Mouse (Mus musculus) embryonic facial prominence, embryonic 13.5 days (tissue): ENCODE results near the gene Gm4767. TPM values are rescaled to one million over a fixed set of nuclear protein-coding genes. Genes with fewer than 3 reads are reported as not detected.
"Not testable (repeated sequence)": the region's sequence is repeated elsewhere in the genome, so short reads cannot be mapped to it uniquely, and the experiment has no call there.

Experiments
- ATAC-seq: fragments of 200-750 bp; cut with Nextera tagmentation; 2 replicates; pipeline ENCODE4 v1.8.0; 2017; ENCODE audit warnings: low read depth; ENCODE audit not compliant: insufficient number of reproducible peaks, insufficient read depth, low FRiP score, low TSS enrichment
- H3K27ac ChIP-seq: fragments of 300-500 bp; sonication (generic); 2 replicates; pipeline ENCODE4 v1.5.1; 2015; ENCODE audit warnings: moderate library complexity, mild to moderate bottlenecking, inconsistent platforms
- H3K27me3 ChIP-seq: fragments of 300-500 bp; sonication (generic); 2 replicates; pipeline ENCODE4 v1.6.1; 2015; ENCODE audit warnings: mild to moderate bottlenecking, inconsistent platforms
- H3K36me3 ChIP-seq: fragments of 300-500 bp; sonication (generic); 2 replicates; pipeline ENCODE4 v1.6.1; 2015; ENCODE audit warnings: mild to moderate bottlenecking, inconsistent platforms
- H3K4me1 ChIP-seq: fragments of 300-500 bp; sonication (generic); 2 replicates; pipeline ENCODE4 v1.6.1; 2015; ENCODE audit warnings: inconsistent platforms
- H3K4me2 ChIP-seq: fragments of 300-500 bp; sonication (generic); 2 replicates; pipeline ENCODE4 v1.6.1; 2015; ENCODE audit warnings: moderate library complexity, mild to moderate bottlenecking, inconsistent platforms
- H3K4me3 ChIP-seq: fragments of 300-500 bp; sonication (generic); 2 replicates; pipeline ENCODE4 v1.5.1; 2015; ENCODE audit warnings: mild to moderate bottlenecking, inconsistent platforms
- H3K9ac ChIP-seq: fragments of 300-500 bp; sonication (generic); 2 replicates; pipeline ENCODE4 v1.6.1; 2015; ENCODE audit warnings: mild to moderate bottlenecking, inconsistent platforms
- H3K9me3 ChIP-seq: fragments of 300-500 bp; sonication (generic); 2 replicates; pipeline ENCODE4 v1.6.1; 2016; ENCODE audit warnings: inconsistent platforms
- WGBS: fragments of 180-500 bp; shearing (Covaris S2); methylation state at CpG from one replicate; pipeline ENCODE4 v1.1.7; 2015; ENCODE audit warnings: mixed read lengths; 5-methylcytosine and 5-hydroxymethylcytosine counted together
- polyA plus RNA-seq: library from polyadenylated mRNA; unstranded; fragments of >200 nt; fragmentation: Nextera tagmentation; extraction: Ambion mirVana; gene quantifications from 2 replicates; pipeline ENCODE4 v1.2.1, GENCODE M21; 2015

Gene Gm4767
- 3.2 and 5.1 TPM in 2 replicates for polyA plus RNA-seq

GRCm38 (mm10) chr10:81811899-81812298 lies at the start of gene Gm4767:
Gm4767 (plus strand) TSS chr10:81812186.
- not testable (repeated sequence) for H3K9ac ChIP-seq, H3K9me3 ChIP-seq, H3K36me3 ChIP-seq, ATAC-seq, H3K4me1 ChIP-seq, H3K27me3 ChIP-seq, H3K27ac ChIP-seq
- 29% methylated on average over 18 of the region's 20 CpGs for WGBS
- H3K4me2 ChIP-seq, result peak within 1 kb of the TSS; percentile 28; the same call in 1 of the 2 replicates
- H3K4me3 ChIP-seq, result peak within 1 kb of the TSS; percentile 21

GRCm38 (mm10) chr10:81770506-81771403 lies 41.2 kb upstream of the Gm4767 start, which contains the start of gene Gm3055:
Gm3055 (minus strand) TSS chr10:81771161.
- H3K4me1 ChIP-seq, H3K9me3 ChIP-seq, H3K4me3 ChIP-seq, H3K9ac ChIP-seq, H3K36me3 ChIP-seq, H3K4me2 ChIP-seq, H3K27me3 ChIP-seq, H3K27ac ChIP-seq: not testable (repeated sequence)
- peak; percentile 90 for ATAC-seq
- WGBS, result no CpG with 5 or more reads among the region's 43 CpGs

GRCm38 (mm10) chr10:81771404-81771777 lies 40.6 kb upstream of the Gm4767 start:
- not testable (repeated sequence) for ATAC-seq, H3K27me3 ChIP-seq, H3K4me2 ChIP-seq, H3K36me3 ChIP-seq, H3K27ac ChIP-seq, H3K9me3 ChIP-seq, H3K4me3 ChIP-seq, H3K9ac ChIP-seq, H3K4me1 ChIP-seq
- WGBS, result no CpG with 5 or more reads among the region's 3 CpGs

GRCm38 (mm10) chr10:81846219-81846618 lies 34.2 kb downstream of the Gm4767 start:
- WGBS, result no CpG with 5 or more reads among the region's 18 CpGs
- H3K4me1 ChIP-seq, H3K27me3 ChIP-seq, H3K4me3 ChIP-seq, H3K9ac ChIP-seq, H3K36me3 ChIP-seq, H3K27ac ChIP-seq, H3K4me2 ChIP-seq, H3K9me3 ChIP-seq, ATAC-seq: not testable (repeated sequence)

- H3K9me3 ChIP-seq, H3K36me3 ChIP-seq, H3K9ac ChIP-seq, H3K27me3 ChIP-seq, H3K4me2 ChIP-seq, H3K4me1 ChIP-seq, H3K27ac ChIP-seq, H3K4me3 ChIP-seq: not testable (repeated sequence)
- ATAC-seq, result peak; percentile 99
- WGBS, result 22% methylated on average over 5 of the region's 49 CpGs
These were observed 51.7 kb downstream of the Gm4767 start, which contains the start of gene Gm32687 for GRCm38 (mm10) chr10:81863409-81864407. Gm32687 (plus strand) TSS chr10:81863934.

Other genes with a start within 250 kb of the Gm4767 start
- gene Tle2, start 237.6 kb upstream of the Gm4767 start, polyA plus RNA-seq, result 63.4 and 71.4 TPM in 2 replicates
- gene Tle6, start 211.1 kb upstream of the Gm4767 start, polyA plus RNA-seq, result 12.8 and 17.2 TPM in 2 replicates
- gene BC025920, start 205.9 kb upstream of the Gm4767 start, polyA plus RNA-seq, result 1.3 and 2.0 TPM in 2 replicates
- gene Sirt6, start 184.4 kb upstream of the Gm4767 start, polyA plus RNA-seq, result 52.7 and 54.9 TPM in 2 replicates
- 13.6 and 14.5 TPM in 2 replicates for gene Ankrd24, start 183.6 kb upstream of the Gm4767 start, polyA plus RNA-seq
- 5.7 and 7.3 TPM in 2 replicates for gene Gm10778, start 163.1 kb upstream of the Gm4767 start, polyA plus RNA-seq
- gene Zfp433, start 107.4 kb upstream of the Gm4767 start, polyA plus RNA-seq, result 15.2 and 19.8 TPM in 2 replicates
- 11.8 and 14.2 TPM in 2 replicates for gene Gm3055, start 41.0 kb upstream of the Gm4767 start, polyA plus RNA-seq
- gene Gm32687, start 51.7 kb downstream of the Gm4767 start, polyA plus RNA-seq, result 9.5 and 10.7 TPM in 2 replicates
- gene Zfp781, start 118.3 kb downstream of the Gm4767 start, polyA plus RNA-seq, result 2.5 and 3.5 TPM in 2 replicates
- gene Zfp873, start 235.9 kb downstream of the Gm4767 start, polyA plus RNA-seq, result 15.2 and 16.7 TPM in 2 replicates